Mouse (Mus musculus) central nervous system, embryonic 18 days (tissue): ENCODE results near the gene Cnih4. TPM values are rescaled to one million over a fixed set of nuclear protein-coding genes. Genes with fewer than 3 reads are reported as not detected.

Source experiments
- polyA plus RNA-seq: library from polyadenylated mRNA; depleted of rRNA; stranded (reverse); fragments of >200 nt; gene quantifications from 2 replicates; pipeline ENCODE4 v1.2.3, GENCODE M21; 2012; rRNA removed

Gene Cnih4
- 20.4 TPM in 2 replicates for polyA plus RNA-seq

GRCm38 (mm10) chr1:181143950-181144836 is at the start of gene Cnih4, which contains the start of gene Nvl:
Gene Cnih4 (plus strand): TSS chr1:181144693.
Gene Nvl (minus strand): TSS chr1:181144204.

GRCm38 (mm10) chr1:181211920-181212633 is 67.6 kb downstream of the Cnih4 start, which contains the start of gene Wdr26:
Gene Wdr26 (minus strand): TSS chr1:181212001.

Other genes with a start within 250 kb of the Cnih4 start
- 47.5 and 49.0 TPM in 2 replicates for gene Pycr2, start 240.4 kb upstream of the Cnih4 start, polyA plus RNA-seq
- 0.71 and 0.83 TPM in 2 replicates for gene Lefty1, start 209.7 kb upstream of the Cnih4 start, polyA plus RNA-seq
- 3.0 and 3.1 TPM in 2 replicates for gene Tmem63a, start 202.3 kb upstream of the Cnih4 start, polyA plus RNA-seq
- 7.3 and 8.2 TPM in 2 replicates for gene Ephx1, start 123.8 kb upstream of the Cnih4 start, polyA plus RNA-seq
- not detected in 2 replicates for gene 9130409I23Rik, start 93.5 kb upstream of the Cnih4 start, polyA plus RNA-seq
- 98.9 and 101 TPM in 2 replicates for gene Nvl, start 489 bp upstream of the Cnih4 start, polyA plus RNA-seq
- gene Wdr26, start 67.3 kb downstream of the Cnih4 start, polyA plus RNA-seq, result 51.5 and 51.7 TPM in 2 replicates
- 23.0 and 27.7 TPM in 2 replicates for gene Cnih3, start 207.9 kb downstream of the Cnih4 start, polyA plus RNA-seq